Mouse (Mus musculus) thymus, adult 2 months (tissue): ENCODE data around the gene Ints1.

Source experiments
- CTCF ChIP-seq: fragments of 200-500 bp; IDR thresholded peaks from 2 replicates; pipeline ENCODE4 v1.5.1; 2012; ENCODE audit warnings: mild to moderate bottlenecking, control low read depth, low read length, moderate library complexity, borderline replicate concordance; ENCODE audit not compliant: control insufficient read depth, poor library complexity, insufficient read depth; ENCODE audit errors: extremely low read depth
- POLR2A ChIP-seq: fragments of 200-500 bp; IDR thresholded peaks from 2 replicates; pipeline ENCODE4 v1.6.1; 2012; ENCODE audit warnings: mild to moderate bottlenecking, low read length, control low read depth, moderate library complexity; ENCODE audit not compliant: control insufficient read depth, poor library complexity, insufficient read depth; ENCODE audit errors: extremely low read depth

- no peak for TF ChIP-seq POLR2A
- TF ChIP-seq CTCF = no peak
Observed at GRCm38 (mm10) chr5:139793338-139794089, 18.0 kb upstream of the Ints1 start.
